Mouse (Mus musculus) lung, postnatal 10 days (tissue): ENCODE results near the gene Apod.
"Not testable (repeated sequence)": the region's sequence is repeated elsewhere in the genome, so short reads cannot be mapped to it uniquely, and the experiment has no call there.

Experiments used
- DNase-seq: peaks from one replicate; pipeline ENCODE4 v3.0.0; 2021

Gene Apod

GRCm38 (mm10) chr16:31320954-31321353 lies 6.3 kb upstream of the Apod start:
- DNase-seq, result no peak

GRCm38 (mm10) chr16:31319723-31320122 lies 5.1 kb upstream of the Apod start:
- not testable (repeated sequence) for DNase-seq

- DNase-seq, result peak; percentile 49
Measured at GRCm38 (mm10) chr16:31319316-31319715, 4.7 kb upstream of the Apod start.

- DNase-seq, result peak; percentile 34
Measured at GRCm38 (mm10) chr16:31318418-31318817, 3.8 kb upstream of the Apod start.

- DNase-seq, result peak; percentile 87
Measured at GRCm38 (mm10) chr16:31316246-31317143, 1.9 kb upstream of the Apod start.

GRCm38 (mm10) chr16:31315294-31315693 lies 686 bp upstream of the Apod start:
- DNase-seq, result no peak

- DNase-seq, result no peak
Measured at GRCm38 (mm10) chr16:31313611-31314010, 997 bp downstream of the Apod start.

GRCm38 (mm10) chr16:31312296-31312695 lies 2.3 kb downstream of the Apod start:
- no peak for DNase-seq

- no peak for DNase-seq
Measured at GRCm38 (mm10) chr16:31305199-31305919, 9.2 kb downstream of the Apod start.

- no peak for DNase-seq
Measured at GRCm38 (mm10) chr16:31303276-31303675, 11.3 kb downstream of the Apod start.

GRCm38 (mm10) chr16:31300883-31301532 lies 13.6 kb downstream of the Apod start:
- DNase-seq, result no peak

- DNase-seq, result no peak
Measured at GRCm38 (mm10) chr16:31300467-31300866, 14.1 kb downstream of the Apod start.

GRCm38 (mm10) chr16:31299960-31300353 lies 14.7 kb downstream of the Apod start:
- DNase-seq, result no peak

- DNase-seq, result no peak
Measured at GRCm38 (mm10) chr16:31299164-31299959, 15.2 kb downstream of the Apod start.

GRCm38 (mm10) chr16:31297113-31297512 lies 17.5 kb downstream of the Apod start:
- DNase-seq, result no peak

- DNase-seq, result no peak
Measured at GRCm38 (mm10) chr16:31293761-31294160, 20.8 kb downstream of the Apod start.

GRCm38 (mm10) chr16:31290751-31291365 lies 23.8 kb downstream of the Apod start:
- DNase-seq, result peak; percentile 82

- peak; percentile 96 for DNase-seq
Measured at GRCm38 (mm10) chr16:31290281-31290680, 24.3 kb downstream of the Apod start.

- no peak for DNase-seq
Measured at GRCm38 (mm10) chr16:31287712-31288111, 26.9 kb downstream of the Apod start.

- DNase-seq, result no peak
Measured at GRCm38 (mm10) chr16:31286801-31287488, 27.7 kb downstream of the Apod start.

GRCm38 (mm10) chr16:31281981-31282380 lies 32.6 kb downstream of the Apod start:
- peak; percentile 85 for DNase-seq

GRCm38 (mm10) chr16:31280176-31280575 lies 34.4 kb downstream of the Apod start:
- DNase-seq, result no peak
